Mouse (Mus musculus): ENCODE results near the gene Adpgk.
"Not testable (repeated sequence)": the region's sequence is repeated elsewhere in the genome, so short reads cannot be mapped to it uniquely, and the experiment has no call there.

The Adpgk gene

GRCm38 (mm10) chr9:59338411-59338810 is 47.1 kb downstream of the Adpgk start:
- Histone ChIP-seq H3K4me1 (replicated peaks; ENCODE audit: low read depth, low read length) (no peaks in the 10 kb centered on the region), H3K27me3 (ENCODE audit: insufficient read depth, low read length) (no peaks in the 10 kb centered on the region), H3K4me3 (replicated peaks; ENCODE audit: low read length) (no peak overlapping the region), H3K9me3 (ENCODE audit: low read length) (no peaks in the 10 kb centered on the region), H3K36me3 (ENCODE audit: insufficient read depth, low read length) (peaks cover 55% of the 10 kb centered on the region)
- TF ChIP-seq NANOG (IDR thresholded peaks at IDR 0.05; ENCODE audit: borderline replicate concordance, low read length) = no peak
- no peak for TF ChIP-seq POU5F1 (IDR thresholded peaks at IDR 0.05; ENCODE audit: borderline replicate concordance, low read length)

GRCm38 (mm10) chr9:59339107-59339506 is 47.7 kb downstream of the Adpgk start:
- H3K27me3 ChIP-seq (ENCODE audit: insufficient read depth, low read length) = no peaks in the 10 kb centered on the region
- H3K4me1 ChIP-seq (replicated peaks; ENCODE audit: low read depth, low read length) = no peaks in the 10 kb centered on the region
- no peaks in the 10 kb centered on the region for H3K9me3 ChIP-seq (ENCODE audit: low read length)
- H3K4me3 ChIP-seq (replicated peaks; ENCODE audit: low read length) = no peak overlapping the region
- no peak for TF ChIP-seq NANOG (IDR thresholded peaks at IDR 0.05; ENCODE audit: borderline replicate concordance, low read length)
- no peak for TF ChIP-seq POU5F1 (IDR thresholded peaks at IDR 0.05; ENCODE audit: borderline replicate concordance, low read length)
- TF ChIP-seq CTCF (conservative IDR thresholded peaks at IDR 0.05; ENCODE audit: low read length) = no peak
- H3K36me3 ChIP-seq (ENCODE audit: insufficient read depth, low read length) = peaks cover 51% of the 10 kb centered on the region

DNA sequence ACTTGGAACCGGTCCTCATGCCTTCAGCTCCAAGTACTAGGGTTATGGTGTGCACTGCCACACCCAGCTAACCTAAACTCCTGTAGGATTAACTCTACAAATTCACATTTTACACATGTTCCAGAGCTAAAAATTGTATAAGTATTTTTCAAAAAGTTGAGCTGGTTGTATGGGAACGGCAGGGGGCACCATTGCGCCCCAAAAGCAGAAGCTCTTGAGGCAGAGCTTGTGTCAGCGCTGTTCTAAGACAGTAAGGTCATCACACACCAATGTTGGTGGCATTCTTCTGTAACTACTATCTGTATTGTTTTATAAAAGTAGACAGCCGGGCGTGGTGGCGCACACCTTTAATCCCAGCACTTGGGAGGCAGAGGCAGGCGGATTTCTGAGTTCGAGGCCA is 48.6 kb downstream of the Adpgk start:
- H3K27me3 ChIP-seq (ENCODE audit: insufficient read depth, low read length) = no peaks in the 10 kb centered on the region
- peaks cover 46% of the 10 kb centered on the region for H3K36me3 ChIP-seq (ENCODE audit: insufficient read depth, low read length)
- no peak for TF ChIP-seq POU5F1 (IDR thresholded peaks at IDR 0.05; ENCODE audit: borderline replicate concordance, low read length)
- TF ChIP-seq NANOG (IDR thresholded peaks at IDR 0.05; ENCODE audit: borderline replicate concordance, low read length) = no peak
- TF ChIP-seq CTCF (conservative IDR thresholded peaks at IDR 0.05; ENCODE audit: low read length) = peak; percentile 56
- H3K9me3 ChIP-seq (ENCODE audit: low read length) = no peaks in the 10 kb centered on the region
- no peak overlapping the region for H3K4me3 ChIP-seq (replicated peaks; ENCODE audit: low read length)
- H3K4me1 ChIP-seq (replicated peaks; ENCODE audit: low read depth, low read length) = no peaks in the 10 kb centered on the region

DNA sequence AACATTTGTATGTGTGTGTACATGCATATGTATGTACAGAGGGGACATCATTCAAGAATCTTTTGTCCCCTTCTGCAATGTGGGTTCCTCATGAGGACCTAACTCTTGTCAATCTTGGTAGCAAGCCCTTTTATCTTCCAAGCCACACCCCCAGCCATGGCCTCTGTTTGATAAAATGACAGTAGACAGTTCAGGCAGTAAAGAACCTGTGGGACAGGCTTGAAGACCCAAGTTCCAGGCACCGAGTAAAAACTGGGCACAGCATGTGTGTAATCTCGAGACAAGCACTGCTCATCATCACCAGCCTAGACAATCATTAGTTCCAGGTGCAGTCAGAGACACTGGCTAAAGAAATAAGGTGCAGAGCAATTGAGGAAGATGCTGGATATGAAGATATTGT is 54.8 kb downstream of the Adpgk start:
- H3K27me3 ChIP-seq (ENCODE audit: insufficient read depth, low read length) = no peaks in the 10 kb centered on the region
- H3K4me3 ChIP-seq (replicated peaks; ENCODE audit: low read length) = no peak overlapping the region
- peaks cover 16% of the 10 kb centered on the region for H3K36me3 ChIP-seq (ENCODE audit: insufficient read depth, low read length)
- H3K4me1 ChIP-seq (replicated peaks; ENCODE audit: low read depth, low read length) = no peaks in the 10 kb centered on the region
- TF ChIP-seq NANOG (IDR thresholded peaks at IDR 0.05; ENCODE audit: borderline replicate concordance, low read length) = no peak
- no peak for TF ChIP-seq CTCF (conservative IDR thresholded peaks at IDR 0.05; ENCODE audit: low read length)
- TF ChIP-seq POU5F1 (IDR thresholded peaks at IDR 0.05; ENCODE audit: borderline replicate concordance, low read length) = no peak
- no peaks in the 10 kb centered on the region for H3K9me3 ChIP-seq (ENCODE audit: low read length)

- TF ChIP-seq NANOG (IDR thresholded peaks at IDR 0.05; ENCODE audit: borderline replicate concordance, low read length) (no peak), CTCF (conservative IDR thresholded peaks at IDR 0.05; ENCODE audit: low read length) (no peak), POU5F1 (IDR thresholded peaks at IDR 0.05; ENCODE audit: borderline replicate concordance, low read length) (no peak)
- H3K27me3 ChIP-seq (ENCODE audit: insufficient read depth, low read length) = no peaks in the 10 kb centered on the region
- H3K4me1 ChIP-seq (replicated peaks; ENCODE audit: low read depth, low read length) = peaks cover 12% of the 10 kb centered on the region
- H3K4me3 ChIP-seq (replicated peaks; ENCODE audit: low read length) = peak overlapping the region; percentile 87
- H3K9me3 ChIP-seq (ENCODE audit: low read length) = no peaks in the 10 kb centered on the region
- no peaks in the 10 kb centered on the region for H3K36me3 ChIP-seq (ENCODE audit: insufficient read depth, low read length)
These were observed 61.4 kb downstream of the Adpgk start for GRCm38 (mm10) chr9:59352586-59353252.

- no peaks in the 10 kb centered on the region for H3K27me3 ChIP-seq (ENCODE audit: insufficient read depth, low read length)
- peaks cover 12% of the 10 kb centered on the region for H3K4me1 ChIP-seq (replicated peaks; ENCODE audit: low read depth, low read length)
- no peaks in the 10 kb centered on the region for H3K9me3 ChIP-seq (ENCODE audit: low read length)
- TF ChIP-seq CTCF (conservative IDR thresholded peaks at IDR 0.05; ENCODE audit: low read length) (no peak), POU5F1 (IDR thresholded peaks at IDR 0.05; ENCODE audit: borderline replicate concordance, low read length) (no peak)
- peak within 1 kb of the TSS; percentile 87 for H3K4me3 ChIP-seq (replicated peaks; ENCODE audit: low read length)
- no peaks in the 10 kb centered on the region for H3K36me3 ChIP-seq (ENCODE audit: insufficient read depth, low read length)
These were observed 61.9 kb downstream of the Adpgk start, which contains the start of gene Bbs4 for GRCm38 (mm10) chr9:59353253-59353639. Gene Bbs4 (minus strand): TSS chr9:59353508.

DNA sequence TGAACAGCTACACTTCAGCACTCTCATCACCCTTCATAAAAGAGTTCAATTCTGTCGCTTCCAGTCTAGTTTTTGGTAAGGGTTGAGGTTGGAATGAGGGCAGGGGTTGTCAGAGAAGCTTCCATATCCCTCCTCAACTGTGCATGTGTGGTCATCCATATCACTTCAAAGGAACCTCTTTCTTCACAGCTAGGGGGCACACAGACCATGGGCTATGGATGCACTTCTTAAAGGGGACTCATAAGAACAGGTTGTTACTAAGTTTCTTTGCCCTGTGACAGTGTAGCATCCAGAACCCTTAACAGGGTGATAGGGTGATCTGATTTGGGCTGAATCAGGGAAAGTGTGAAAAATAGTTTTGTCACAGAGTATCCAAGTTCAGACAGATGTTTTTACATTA is 66.7 kb downstream of the Adpgk start:
- not testable (repeated sequence) for H3K36me3 ChIP-seq (ENCODE audit: insufficient read depth, low read length); H3K4me1 ChIP-seq (replicated peaks; ENCODE audit: low read depth, low read length); H3K9me3 ChIP-seq (ENCODE audit: low read length); H3K27me3 ChIP-seq (ENCODE audit: insufficient read depth, low read length); H3K4me3 ChIP-seq (replicated peaks; ENCODE audit: low read length)

- not testable (repeated sequence) for H3K9me3 ChIP-seq (ENCODE audit: low read length); H3K4me1 ChIP-seq (replicated peaks; ENCODE audit: low read depth, low read length); H3K36me3 ChIP-seq (ENCODE audit: insufficient read depth, low read length); H3K4me3 ChIP-seq (replicated peaks; ENCODE audit: low read length); H3K27me3 ChIP-seq (ENCODE audit: insufficient read depth, low read length)
These were observed 69.1 kb downstream of the Adpgk start for GRCm38 (mm10) chr9:59360487-59360886.

DNA sequence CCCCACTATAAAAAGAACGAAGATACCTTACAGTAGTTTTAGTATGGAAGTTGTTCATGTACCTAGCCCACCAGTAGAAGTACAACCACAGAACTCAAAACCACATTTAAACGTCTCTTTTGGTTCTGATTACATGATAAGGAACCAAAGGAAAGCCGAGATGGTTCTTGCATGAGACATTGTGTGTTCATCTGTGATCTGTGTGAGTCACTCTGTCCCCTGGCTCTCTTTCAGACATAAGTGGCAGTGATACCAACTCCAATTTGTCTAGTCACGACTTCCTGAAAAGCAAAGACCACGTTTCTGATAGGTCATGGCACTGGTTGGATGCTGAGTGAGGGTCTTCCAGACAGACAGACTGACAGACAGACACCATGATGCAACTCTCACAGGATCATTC is 77.9 kb downstream of the Adpgk start:
- H3K9me3 ChIP-seq (ENCODE audit: low read length) = peaks cover 54% of the 10 kb centered on the region
- H3K27me3 ChIP-seq (ENCODE audit: insufficient read depth, low read length) = no peaks in the 10 kb centered on the region
- H3K36me3 ChIP-seq (ENCODE audit: insufficient read depth, low read length) = peaks cover 13% of the 10 kb centered on the region; the same call in 1 of the 2 replicates
- no peaks in the 10 kb centered on the region for H3K4me1 ChIP-seq (replicated peaks; ENCODE audit: low read depth, low read length)
- no peak for TF ChIP-seq POU5F1 (IDR thresholded peaks at IDR 0.05; ENCODE audit: borderline replicate concordance, low read length)
- H3K4me3 ChIP-seq (replicated peaks; ENCODE audit: low read length) = no peak overlapping the region
